Mouse (Mus musculus): ENCODE measurements around the gene Plac8. TPM values are rescaled to one million over a fixed set of nuclear protein-coding genes. Genes with fewer than 3 reads are reported as not detected.
A peak's percentile ranks its signal among the peaks of the same experiment; 100 is the strongest.

Gene Plac8
- polyA plus RNA-seq (2015; fragmentation: Nextera tagmentation; extraction: Ambion mirVana): 5.3 and 8.3 TPM in 2 replicates

GRCm38 (mm10) chr5:100572069-100572468 lies at the start of gene Plac8:
TSS of gene Plac8 (minus strand) at chr5:100572245.
- Histone ChIP-seq H3K9ac (no peak within 1 kb of the TSS), H3K27me3 (no peaks in the 10 kb centered on the region), H3K4me2 (no peak within 1 kb of the TSS), H3K27ac (no peak within 1 kb of the TSS), H3K9me3 (no peaks in the 10 kb centered on the region), H3K4me1 (0 out of 2 replicates have a peak, but pooled peaks cover 2% of the 10 kb centered on the region), H3K36me3 (no peaks in the 10 kb centered on the region), H3K4me3 (no peak within 1 kb of the TSS)
- no peak for ATAC-seq (ENCODE audit: insufficient number of reproducible peaks, low FRiP score, low TSS enrichment, low read depth)
- 26% methylated on average over 7 of the region's 7 CpGs for WGBS

GRCm38 (mm10) chr5:100620952-100621351 lies 48.9 kb upstream of the Plac8 start:
- ATAC-seq (ENCODE audit: insufficient number of reproducible peaks, low FRiP score, low TSS enrichment, low read depth): no peak
- no peaks in the 10 kb centered on the region for H3K27me3 ChIP-seq
- WGBS: 66% methylated on average over 9 of the region's 9 CpGs
- H3K9me3 ChIP-seq: no peaks in the 10 kb centered on the region
- no peaks in the 10 kb centered on the region for H3K36me3 ChIP-seq
- H3K9ac ChIP-seq: no peak overlapping the region
- H3K4me2 ChIP-seq: no peak overlapping the region
- no peak overlapping the region for H3K4me3 ChIP-seq
- no peak overlapping the region for H3K27ac ChIP-seq
- no peaks in the 10 kb centered on the region for H3K4me1 ChIP-seq

GRCm38 (mm10) chr5:100619586-100620275 lies 47.7 kb upstream of the Plac8 start:
- no peak for ATAC-seq (ENCODE audit: insufficient number of reproducible peaks, low FRiP score, low TSS enrichment, low read depth)
- no peak overlapping the region for H3K4me3 ChIP-seq
- no peak overlapping the region for H3K9ac ChIP-seq
- WGBS: 84% methylated on average over 15 of the region's 15 CpGs
- no peak overlapping the region for H3K4me2 ChIP-seq
- H3K4me1 ChIP-seq: no peaks in the 10 kb centered on the region
- no peaks in the 10 kb centered on the region for H3K9me3 ChIP-seq
- no peaks in the 10 kb centered on the region for H3K27me3 ChIP-seq
- H3K27ac ChIP-seq: no peak overlapping the region
- H3K36me3 ChIP-seq: no peaks in the 10 kb centered on the region

DNA sequence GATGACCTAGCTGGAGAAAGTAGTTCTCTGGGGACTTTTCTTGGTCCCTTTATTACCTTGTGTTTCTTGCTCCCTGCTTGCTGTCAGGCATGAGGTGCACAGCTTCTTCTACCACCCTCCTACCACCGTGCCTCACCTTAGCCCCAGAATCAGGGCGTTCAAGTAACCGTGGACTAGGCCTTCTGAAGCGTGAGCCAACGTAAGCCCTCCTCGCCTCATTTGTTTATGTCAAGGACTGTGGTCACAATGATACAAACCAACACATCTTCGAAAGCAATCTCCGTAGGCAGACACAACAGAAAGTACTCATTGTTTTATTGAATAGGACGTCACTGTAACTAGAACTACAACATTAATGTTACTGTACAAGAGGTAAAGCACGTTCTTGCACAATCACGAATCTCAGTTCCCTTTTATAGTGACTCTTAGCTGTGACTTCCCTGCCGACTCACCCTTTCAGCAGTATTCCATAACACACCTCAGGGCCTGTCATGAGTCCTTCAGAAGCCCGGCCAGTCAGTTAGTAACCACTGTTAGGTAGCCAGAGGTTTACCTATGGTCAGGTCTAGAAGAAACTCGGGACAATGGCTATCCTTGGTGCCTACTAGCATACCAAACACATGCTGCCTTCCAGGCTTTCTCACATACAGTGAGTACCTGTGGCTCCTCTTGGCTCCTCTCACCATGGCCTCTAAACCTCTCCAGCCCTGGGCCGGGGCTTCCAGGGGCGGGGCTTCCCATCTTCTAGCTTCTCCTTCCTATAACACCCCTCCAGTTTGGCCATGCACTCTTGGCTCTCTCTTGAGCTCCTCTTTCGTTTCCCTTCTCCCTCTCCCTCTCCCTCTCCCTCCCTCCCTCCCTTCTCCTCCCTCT lies 42.1 kb upstream of the Plac8 start:
- Histone ChIP-seq H3K27me3 (no peaks in the 10 kb centered on the region), H3K36me3 (no peaks in the 10 kb centered on the region), H3K4me2 (no peak overlapping the region), H3K4me3 (no peak overlapping the region), H3K9me3 (no peaks in the 10 kb centered on the region), H3K27ac (no peak overlapping the region), H3K4me1 (no peaks in the 10 kb centered on the region), H3K9ac (no peak overlapping the region)
- WGBS: 86% methylated on average over 17 of the region's 17 CpGs
- no peak for ATAC-seq (ENCODE audit: insufficient number of reproducible peaks, low FRiP score, low TSS enrichment, low read depth)

DNA sequence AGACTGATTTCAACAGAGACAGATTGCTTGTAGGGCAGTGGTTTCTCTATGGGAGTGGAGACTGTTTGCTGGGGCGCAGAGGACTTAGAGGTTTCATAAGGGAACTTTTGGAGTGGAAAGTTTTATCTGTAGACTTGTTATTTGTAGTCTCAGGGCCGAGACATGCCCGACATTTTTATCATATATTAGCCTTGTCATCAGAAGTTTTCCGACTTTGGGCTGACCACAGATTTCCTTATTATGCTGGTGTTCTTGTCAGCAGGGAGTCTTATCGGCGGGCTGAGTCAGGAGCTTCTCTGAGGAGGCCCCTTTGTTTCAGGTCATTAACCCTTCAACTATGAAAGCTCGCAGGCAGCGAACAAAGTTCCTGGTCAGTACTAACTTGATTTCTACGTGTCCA lies 35.8 kb upstream of the Plac8 start:
- no peak for ATAC-seq (ENCODE audit: insufficient number of reproducible peaks, low FRiP score, low TSS enrichment, low read depth)
- Histone ChIP-seq H3K4me1 (peaks cover 9% of the 10 kb centered on the region), H3K9me3 (no peaks in the 10 kb centered on the region), H3K4me3 (no peak overlapping the region), H3K27me3 (no peaks in the 10 kb centered on the region), H3K9ac (no peak overlapping the region), H3K4me2 (no peak overlapping the region), H3K27ac (no peak overlapping the region), H3K36me3 (no peaks in the 10 kb centered on the region)
- 89% methylated on average over 9 of the region's 9 CpGs for WGBS

DNA sequence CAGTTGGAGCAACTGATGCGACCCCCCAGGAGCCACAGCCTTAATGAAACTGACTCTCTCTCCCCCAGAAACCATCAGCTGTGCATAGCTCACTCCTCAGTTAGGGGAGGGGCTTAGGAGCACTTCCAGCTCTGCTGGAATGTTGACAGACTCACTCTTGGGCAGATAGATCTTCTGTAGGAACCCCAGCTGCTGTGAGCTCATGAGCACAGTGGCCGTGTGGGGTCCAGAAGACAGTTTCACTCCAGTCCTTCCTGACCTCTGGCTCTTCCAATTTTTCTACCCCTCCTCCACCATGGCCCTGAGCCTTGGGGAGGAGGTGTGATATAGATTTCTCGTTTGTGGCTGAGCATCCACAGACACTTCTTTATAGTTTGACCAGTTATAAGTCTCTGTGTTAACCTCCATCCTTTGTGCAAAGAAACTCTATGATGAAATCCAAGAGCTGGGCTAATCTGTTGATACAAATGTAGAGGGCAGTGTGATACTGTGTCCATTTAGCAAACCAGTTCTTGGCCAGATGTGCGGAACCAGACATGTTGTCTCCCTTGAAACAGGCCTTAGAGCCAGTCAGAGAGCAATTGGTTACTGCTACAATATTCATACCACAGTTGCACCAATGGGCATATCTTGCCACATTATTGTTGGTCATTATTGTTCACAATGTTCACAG lies 35.2 kb upstream of the Plac8 start:
- WGBS: 56% methylated on average over 4 of the region's 4 CpGs
- Histone ChIP-seq H3K4me3 (no peak overlapping the region), H3K27ac (no peak overlapping the region), H3K36me3 (no peaks in the 10 kb centered on the region), H3K27me3 (no peaks in the 10 kb centered on the region), H3K9ac (no peak overlapping the region), H3K4me2 (no peak overlapping the region), H3K9me3 (no peaks in the 10 kb centered on the region), H3K4me1 (peaks cover 9% of the 10 kb centered on the region)
- no peak for ATAC-seq (ENCODE audit: insufficient number of reproducible peaks, low FRiP score, low TSS enrichment, low read depth)

GRCm38 (mm10) chr5:100605828-100606229 lies 33.8 kb upstream of the Plac8 start:
- peaks cover 9% of the 10 kb centered on the region for H3K4me1 ChIP-seq
- peak overlapping the region; percentile 10; the same call in 1 of the 2 replicates for H3K4me2 ChIP-seq
- WGBS: 37% methylated on average over 9 of the region's 9 CpGs
- no peaks in the 10 kb centered on the region for H3K36me3 ChIP-seq
- no peak overlapping the region for H3K9ac ChIP-seq
- no peak for ATAC-seq (ENCODE audit: insufficient number of reproducible peaks, low FRiP score, low TSS enrichment, low read depth)
- H3K4me3 ChIP-seq: no peak overlapping the region
- H3K27me3 ChIP-seq: no peaks in the 10 kb centered on the region
- no peaks in the 10 kb centered on the region for H3K9me3 ChIP-seq
- peak overlapping the region; percentile 71 for H3K27ac ChIP-seq

DNA sequence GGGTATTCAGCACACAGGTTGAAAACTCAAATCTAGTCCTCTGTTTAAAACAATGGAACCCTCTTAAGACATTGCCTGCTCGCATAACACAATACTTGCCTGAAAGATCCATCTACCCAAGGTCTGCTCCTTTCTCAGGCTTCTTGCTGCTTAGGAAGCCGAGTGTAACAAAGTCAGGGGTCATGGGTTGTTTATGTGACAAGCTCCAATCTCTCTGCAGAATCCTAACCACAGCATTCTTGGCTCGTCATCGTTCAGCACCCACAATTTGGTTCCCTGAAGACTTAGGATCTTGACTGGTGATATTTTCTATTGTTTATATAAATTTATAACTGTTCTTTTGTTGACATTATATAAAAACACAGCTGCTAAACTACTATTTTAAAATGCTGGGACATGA lies 32.0 kb upstream of the Plac8 start:
- 76% methylated on average over 4 of the region's 4 CpGs for WGBS
- no peaks in the 10 kb centered on the region for H3K9me3 ChIP-seq
- no peak for ATAC-seq (ENCODE audit: insufficient number of reproducible peaks, low FRiP score, low TSS enrichment, low read depth)
- H3K4me3 ChIP-seq: no peak overlapping the region
- H3K27me3 ChIP-seq: no peaks in the 10 kb centered on the region
- H3K36me3 ChIP-seq: no peaks in the 10 kb centered on the region
- H3K9ac ChIP-seq: no peak overlapping the region
- peaks cover 9% of the 10 kb centered on the region for H3K4me1 ChIP-seq
- H3K27ac ChIP-seq: no peak overlapping the region
- H3K4me2 ChIP-seq: no peak overlapping the region

- 75% methylated on average over 2 of the region's 2 CpGs for WGBS
- Histone ChIP-seq H3K4me1 (peaks cover 9% of the 10 kb centered on the region), H3K9me3 (no peaks in the 10 kb centered on the region), H3K36me3 (no peaks in the 10 kb centered on the region), H3K27ac (no peak overlapping the region), H3K4me3 (no peak overlapping the region), H3K9ac (no peak overlapping the region), H3K27me3 (no peaks in the 10 kb centered on the region), H3K4me2 (no peak overlapping the region)
- no peak for ATAC-seq (ENCODE audit: insufficient number of reproducible peaks, low FRiP score, low TSS enrichment, low read depth)
These were observed 29.8 kb upstream of the Plac8 start for GRCm38 (mm10) chr5:100601864-100602263.

- no peak overlapping the region for H3K9ac ChIP-seq
- WGBS: 91% methylated on average over 9 of the region's 9 CpGs
These were observed 27.0 kb upstream of the Plac8 start for GRCm38 (mm10) chr5:100598961-100599463.

GRCm38 (mm10) chr5:100597886-100598485 lies 25.9 kb upstream of the Plac8 start:
- H3K27ac ChIP-seq: no peak overlapping the region
- ATAC-seq (ENCODE audit: insufficient number of reproducible peaks, low FRiP score, low TSS enrichment, low read depth): no peak
- 0 out of 2 replicates have a peak, but pooled peaks cover 3% of the 10 kb centered on the region for H3K9me3 ChIP-seq
- 70% methylated on average over 11 of the region's 11 CpGs for WGBS
- H3K27me3 ChIP-seq: no peaks in the 10 kb centered on the region
- H3K9ac ChIP-seq: no peak overlapping the region
- no peak overlapping the region for H3K4me3 ChIP-seq
- no peak overlapping the region for H3K4me2 ChIP-seq
- H3K36me3 ChIP-seq: no peaks in the 10 kb centered on the region
- H3K4me1 ChIP-seq: no peaks in the 10 kb centered on the region

More at GRCm38 (mm10) chr5:100598961-100599463, 27.0 kb upstream of the Plac8 start:
- Histone ChIP-seq H3K4me3 (no peak overlapping the region), H3K4me1 (no peaks in the 10 kb centered on the region), H3K9me3 (no peaks in the 10 kb centered on the region), H3K36me3 (no peaks in the 10 kb centered on the region), H3K27ac (no peak overlapping the region), H3K27me3 (no peaks in the 10 kb centered on the region), H3K4me2 (no peak overlapping the region)
- ATAC-seq (ENCODE audit: insufficient number of reproducible peaks, low FRiP score, low TSS enrichment, low read depth): no peak

Measured in limb, embryonic 15.5 days (tissue).